Mouse (Mus musculus) C2C12 (cell line): ENCODE measurements around the gene Gramd1a. TPM values are rescaled to one million over a fixed set of nuclear protein-coding genes. Genes with fewer than 3 reads are reported as not detected.
A peak's percentile ranks its signal among the peaks of the same experiment; 100 is the strongest.

Experiments
- H3K27me3 ChIP-seq: one replicate; pipeline ENCODE4 v1.6.1; 2011; ENCODE audit not compliant: control insufficient read depth, insufficient read depth, insufficient read length
- H3K36me3 ChIP-seq: one replicate; pipeline ENCODE4 v1.6.1; 2011; ENCODE audit not compliant: control insufficient read depth, insufficient read depth
- H3K4me3 ChIP-seq: one replicate; pipeline ENCODE4 v1.5.1; 2011; ENCODE audit warnings: mild to moderate bottlenecking, control low read depth; ENCODE audit not compliant: poor library complexity, insufficient read depth, severe bottlenecking
- H3K79me2 ChIP-seq: one replicate; pipeline ENCODE4 v1.6.1; 2011; ENCODE audit not compliant: control insufficient read depth, insufficient read depth
- H3K79me3 ChIP-seq: one replicate; pipeline ENCODE4 v1.6.1; 2011; ENCODE audit warnings: low read depth, control low read depth
- H3ac ChIP-seq: one replicate; pipeline ENCODE3; 2011; ENCODE audit warnings: low read depth; ENCODE audit not compliant: control insufficient read depth, insufficient read length
- CEBPB ChIP-seq: IDR thresholded peaks from one replicate; pipeline ENCODE4 v1.6.1; 2011; ENCODE audit warnings: low read depth, mild to moderate bottlenecking, control low read depth, moderate library complexity
- CTCF ChIP-seq: IDR thresholded peaks from one replicate; pipeline ENCODE4 v1.5.1; 2011; ENCODE audit not compliant: control insufficient read depth, insufficient read depth, insufficient read length
- FOSL1 ChIP-seq: IDR thresholded peaks from one replicate; pipeline ENCODE4 v1.8.0; 2011; ENCODE audit warnings: mild to moderate bottlenecking, low read length; ENCODE audit not compliant: poor library complexity, insufficient read depth, severe bottlenecking
- MAX ChIP-seq: IDR thresholded peaks from one replicate; pipeline ENCODE4 v1.6.1; 2011; ENCODE audit warnings: mild to moderate bottlenecking, control low read depth
- MYOD1 ChIP-seq: IDR thresholded peaks from one replicate; pipeline ENCODE4 v1.6.1; 2011; ENCODE audit warnings: low read depth; ENCODE audit not compliant: control insufficient read depth, insufficient read length
- MYOG ChIP-seq: IDR thresholded peaks from one replicate; pipeline ENCODE4 v1.6.1; 2011; ENCODE audit not compliant: control insufficient read depth, insufficient read length; ENCODE audit errors: extremely low read depth
- USF1 ChIP-seq: IDR thresholded peaks from one replicate; pipeline ENCODE4 v1.6.1; 2011; ENCODE audit warnings: low read depth, mild to moderate bottlenecking, control low read depth, moderate library complexity
- long read RNA-seq, 2 experiments: library from polyadenylated mRNA; unstranded; transcript quantifications; one replicate each; pipeline ENCODE4 v2.0.0; 2019 to 2020
- polyA plus RNA-seq: library from polyadenylated mRNA; unstranded; fragments of >200 nt; fragmentation: generic; extraction: Trizol; gene quantifications from one replicate; pipeline ENCODE4 v1.2.1, GENCODE M21; 2012; ENCODE audit warnings: missing spikeins

The Gramd1a gene
- 17.9 TPM for polyA plus RNA-seq
- long read RNA-seq, experiment 1, partial matches to known transcripts = 4 of 14 reads
- long read RNA-seq, experiment 1, other reads (novel, unspliced or antisense) = 10 of 14 reads
- long read RNA-seq, experiment 2, partial matches to known transcripts = 3 of 104 reads
- long read RNA-seq, experiment 2, other reads (novel, unspliced or antisense) = 101 of 104 reads

- Histone ChIP-seq H3ac (no peak within 1 kb of the TSS), H3K36me3 (no peaks in the 10 kb centered on the region), H3K27me3 (no peaks in the 10 kb centered on the region), H3K4me3 (no peak within 1 kb of the TSS), H3K79me3 (no peaks in the 10 kb centered on the region), H3K79me2 (peaks cover 5% of the 10 kb centered on the region)
- no peak for TF ChIP-seq FOSL1
- no peak for TF ChIP-seq MYOG
- no peak for TF ChIP-seq MAX
- TF ChIP-seq CEBPB = no peak
- TF ChIP-seq MYOD1 = no peak
- TF ChIP-seq CTCF = no peak
- no peak for TF ChIP-seq USF1
Measured at GRCm38 (mm10) chr7:31155296-31156033, at the start of gene Gramd1a. Gramd1a (minus strand) TSS chr7:31155896.

GRCm38 (mm10) chr7:31195591-31196307 lies 40.1 kb upstream of the Gramd1a start:
- Histone ChIP-seq H3K79me3 (no peaks in the 10 kb centered on the region), H3K36me3 (no peaks in the 10 kb centered on the region), H3K27me3 (peaks cover 7% of the 10 kb centered on the region), H3K79me2 (no peaks in the 10 kb centered on the region), H3K4me3 (no peak overlapping the region), H3ac (no peak overlapping the region)
- TF ChIP-seq CEBPB (no peak), USF1 (no peak), FOSL1 (no peak), MYOG (no peak), MAX (no peak), MYOD1 (no peak), CTCF (no peak)

- H3K36me3 ChIP-seq = no peaks in the 10 kb centered on the region
- no peak overlapping the region for H3ac ChIP-seq
- H3K79me3 ChIP-seq = no peaks in the 10 kb centered on the region
- H3K27me3 ChIP-seq = peaks cover 22% of the 10 kb centered on the region
- no peak overlapping the region for H3K4me3 ChIP-seq
- H3K79me2 ChIP-seq = no peaks in the 10 kb centered on the region
- TF ChIP-seq MYOG (no peak), MAX (no peak), CTCF (no peak)
Measured at GRCm38 (mm10) chr7:31184711-31185110, 29.0 kb upstream of the Gramd1a start.

- Histone ChIP-seq H3K36me3 (no peaks in the 10 kb centered on the region), H3K27me3 (peaks cover 14% of the 10 kb centered on the region), H3K79me3 (no peaks in the 10 kb centered on the region), H3K79me2 (no peaks in the 10 kb centered on the region), H3ac (no peak overlapping the region), H3K4me3 (no peak overlapping the region)
- TF ChIP-seq FOSL1 (no peak), CEBPB (no peak), MYOD1 (no peak), MAX (no peak), CTCF (no peak), MYOG (no peak), USF1 (no peak)
Measured at GRCm38 (mm10) chr7:31182863-31183262, 27.2 kb upstream of the Gramd1a start.

GRCm38 (mm10) chr7:31176886-31177763 lies 21.4 kb upstream of the Gramd1a start:
- no peak overlapping the region for H3K4me3 ChIP-seq
- peak; percentile 88 for TF ChIP-seq CTCF
- no peak for TF ChIP-seq MAX
- H3K36me3 ChIP-seq = no peaks in the 10 kb centered on the region
- no peak overlapping the region for H3ac ChIP-seq
- peaks cover 12% of the 10 kb centered on the region for H3K27me3 ChIP-seq
- no peaks in the 10 kb centered on the region for H3K79me2 ChIP-seq
- no peaks in the 10 kb centered on the region for H3K79me3 ChIP-seq
